In genomic region chr4:95025847-95026600, GRCm38 (mm10) we compare ENCODE assay signal across 13 mouse cellular contexts. TPM values are rescaled to one million over a fixed set of nuclear protein-coding genes. Genes with fewer than 3 reads are reported as not detected.
DNase-seq lines count a peak whose midpoint lies in the region; ATAC-seq lines count a peak whose summit lies in the region.
"Had no signal": no experiment of that assay in that cellular context is flagged by ENCODE, and none has a peak within 500 bp of the region (broad histone marks: within the 10 kb centered on the region; RNA-seq: fewer than 3 reads in every experiment).

No protein-coding gene starts in this region.

- peak; percentile 15 for DNase-seq in brain, adult 2 months (ENCODE audit: low read depth, low spot score)
- DNase-seq in retina, postnatal 1 day = peak; percentile 4
- DNase-seq in kidney, postnatal 25 days = no peak
- DNase-seq: cerebellum, adult 9-11 months; gastrocnemius, postnatal 14 days; kidney, adult 11 months; liver, embryonic 13.5 days had no signal

- ATAC-seq in megakaryocyte, adult 5-6 weeks (ENCODE audit: poor library complexity, severe bottlenecking) = no peak
- ATAC-seq in hindbrain, embryonic 13.5 days (ENCODE audit: low FRiP score) = peak; percentile 39; the same call in 1 of the 2 replicates
- no peak for ATAC-seq in erythroblast, adult 5-6 weeks (replicated peaks; ENCODE audit: low FRiP score, poor library complexity, severe bottlenecking)

- peaks cover 9% of the 10 kb centered on the region for H3K4me1 ChIP-seq in megakaryocyte, embryonic 14.5 days
- peaks cover 9% of the 10 kb centered on the region; the same call in 1 of the 2 replicates for H3K4me1 ChIP-seq in hindbrain, embryonic 13.5 days (replicated peaks)
- H3K4me1 ChIP-seq: heart, embryonic 15.5 days; liver, embryonic 13.5 days had no signal

- H3K27me3 ChIP-seq in megakaryocyte, embryonic 14.5 days (replicated peaks) = peaks cover 13% of the 10 kb centered on the region
- H3K27me3 ChIP-seq in hindbrain, embryonic 13.5 days = no peaks in the 10 kb centered on the region
- H3K27me3 ChIP-seq: heart, embryonic 15.5 days; liver, embryonic 13.5 days had no signal

- no peak overlapping the region for H3K4me2 ChIP-seq in hindbrain, embryonic 13.5 days
- H3K4me2 ChIP-seq: heart, embryonic 15.5 days; liver, embryonic 13.5 days had no signal

- 59% methylated on average over 16 of the region's 16 CpGs for WGBS in hindbrain, embryonic 13.5 days

- peak overlapping the region; percentile 23 for H3K27ac ChIP-seq in hindbrain, embryonic 13.5 days
- H3K27ac ChIP-seq: heart, embryonic 15.5 days; layer of hippocampus, adult 2 months; liver, embryonic 13.5 days had no signal

- H3K9ac ChIP-seq in hindbrain, embryonic 13.5 days = 0 out of 2 replicates have a peak overlapping the region, but pooled peaks have one; percentile 5
- H3K9ac ChIP-seq: heart, embryonic 15.5 days; liver, embryonic 13.5 days had no signal

- H3K4me3 ChIP-seq in megakaryocyte, embryonic 14.5 days (replicated peaks) = peak overlapping the region; percentile 9
- H3K4me3 ChIP-seq in hindbrain, embryonic 13.5 days = no peak overlapping the region
- H3K4me3 ChIP-seq: heart, embryonic 15.5 days; layer of hippocampus, adult 2 months; liver, embryonic 13.5 days had no signal

- no peaks in the 10 kb centered on the region for H3K36me3 ChIP-seq in megakaryocyte, embryonic 14.5 days (replicated peaks; ENCODE audit: low read length)
- no peaks in the 10 kb centered on the region for H3K36me3 ChIP-seq in hindbrain, embryonic 13.5 days
- H3K36me3 ChIP-seq: heart, embryonic 15.5 days; liver, embryonic 13.5 days had no signal

- H3K9me3 ChIP-seq in megakaryocyte, embryonic 14.5 days = no peaks in the 10 kb centered on the region
- H3K9me3 ChIP-seq in hindbrain, embryonic 13.5 days = no peaks in the 10 kb centered on the region
- H3K9me3 ChIP-seq: heart, embryonic 15.5 days; liver, embryonic 13.5 days had no signal

RNA-seq across cellular contexts. Expression of gene Jun, which starts 26.0 kb away (rescaled TPM):
- polyA plus RNA-seq in megakaryocyte, embryonic 14.5 days (2012; ENCODE audit: insufficient read depth, low replicate concordance) = 157 and 392 TPM in 2 replicates
- total RNA-seq in megakaryocyte, adult 5-6 weeks (2015) = 88.4 and 91.5 TPM in 2 replicates
- total RNA-seq in megakaryocyte, adult 5-6 weeks (2017) = 141 and 162 TPM in 2 replicates
- 55.6 and 56.7 TPM in 2 replicates for polyA plus RNA-seq in hindbrain, embryonic 13.5 days (2015; fragmentation: Nextera tagmentation; extraction: Ambion mirVana)
- total RNA-seq in erythroblast, adult 5-6 weeks (2015; ENCODE audit: low replicate concordance) = 8.8 and 11.5 TPM in 2 replicates
- total RNA-seq in erythroblast, adult 5-6 weeks (2017; ENCODE audit: low replicate concordance) = 13.4 and 21.8 TPM in 2 replicates

RNA-seq across cellular contexts. Expression of gene Mysm1, which starts 47.1 kb away (rescaled TPM):
- polyA plus RNA-seq in megakaryocyte, embryonic 14.5 days (2012; ENCODE audit: insufficient read depth, low replicate concordance) = 0.39 TPM in 1 of 2 replicates, not detected in the other
- total RNA-seq in megakaryocyte, adult 5-6 weeks (2015) = 35.7 and 54.4 TPM in 2 replicates
- 38.6 and 58.9 TPM in 2 replicates for total RNA-seq in megakaryocyte, adult 5-6 weeks (2017)
- 32.2 and 35.9 TPM in 2 replicates for polyA plus RNA-seq in hindbrain, embryonic 13.5 days (2015; fragmentation: Nextera tagmentation; extraction: Ambion mirVana)
- total RNA-seq in erythroblast, adult 5-6 weeks (2015; ENCODE audit: low replicate concordance) = 8.3 and 21.5 TPM in 2 replicates
- 31.7 and 36.8 TPM in 2 replicates for total RNA-seq in erythroblast, adult 5-6 weeks (2017; ENCODE audit: low replicate concordance)

Comparison
In these comparisons a context has a peak if more than half of its experiments do, and no peak if none do; other contexts are left out.
1. DNase-seq: peak in brain, adult 2 months (single experiment) and retina, postnatal 1 day (single experiment); none in kidney, postnatal 25 days (0 of 2).